Mouse (Mus musculus): ENCODE measurements around the gene Egf.

- TF ChIP-seq CTCF (IDR thresholded peaks at IDR 0.05) (no peak), EP300 (IDR thresholded peaks at IDR 0.05) (no peak)
These were observed 30.1 kb downstream of the Egf start for GRCm38 (mm10) chr3:129724961-129725501.
